Mouse (Mus musculus) gastrocnemius, postnatal 4 days (tissue): ENCODE data around the gene Cyba. TPM values are rescaled to one million over a fixed set of nuclear protein-coding genes. Genes with fewer than 3 reads are reported as not detected.

Experiments
- DNase-seq, 2 experiments: peaks; one replicate each; pipeline ENCODE4 v3.0.0; 2021 to 2022; ENCODE audit warnings: low spot score in 2 of 2, mixed read lengths in 2 of 2
- long read RNA-seq, 2 experiments: library from polyadenylated mRNA; stranded (forward); transcript quantifications; one replicate each; pipeline ENCODE4 v2.0.0; 2021
- total RNA-seq, 2 experiments: library from RNA; stranded (reverse); gene quantifications; 2 replicates each; pipeline ENCODE4 v1.2.3; 2021

Cyba gene
- 10 to 100 TPM; 51.7 to 64.2 TPM for total RNA-seq
- long read RNA-seq, experiment 1, transcript Cyba-201 (6 exons, 744 nt): major isoform, 50 of 58 reads
- long read RNA-seq, experiment 1, partial matches to known transcripts: 3 of 58 reads
- long read RNA-seq, experiment 1, other reads (novel, unspliced or antisense): 5 of 58 reads
- long read RNA-seq, experiment 2, transcript Cyba-201 (6 exons, 744 nt): major isoform, 50 of 56 reads
- long read RNA-seq, experiment 2, partial matches to known transcripts: 3 of 56 reads
- long read RNA-seq, experiment 2, other reads (novel, unspliced or antisense): 1 of 56 reads

- peak; percentile 55 to 75 for DNase-seq
Observed at GRCm38 (mm10) chr8:122432443-122433268, at the start of gene Cyba. TSS of gene Cyba (minus strand) at chr8:122432930.

GRCm38 (mm10) chr8:122482448-122482847, 49.7 kb upstream of the Cyba start:
- DNase-seq: no peak

GRCm38 (mm10) chr8:122475580-122476320, 43.0 kb upstream of the Cyba start, which contains the start of the genes Rnf166 and Ctu2:
TSS of gene Rnf166 (minus strand) at chr8:122476064.
TSS of gene Ctu2 (plus strand) at chr8:122476143.
- DNase-seq: peak; percentile 92 to 93

DNA sequence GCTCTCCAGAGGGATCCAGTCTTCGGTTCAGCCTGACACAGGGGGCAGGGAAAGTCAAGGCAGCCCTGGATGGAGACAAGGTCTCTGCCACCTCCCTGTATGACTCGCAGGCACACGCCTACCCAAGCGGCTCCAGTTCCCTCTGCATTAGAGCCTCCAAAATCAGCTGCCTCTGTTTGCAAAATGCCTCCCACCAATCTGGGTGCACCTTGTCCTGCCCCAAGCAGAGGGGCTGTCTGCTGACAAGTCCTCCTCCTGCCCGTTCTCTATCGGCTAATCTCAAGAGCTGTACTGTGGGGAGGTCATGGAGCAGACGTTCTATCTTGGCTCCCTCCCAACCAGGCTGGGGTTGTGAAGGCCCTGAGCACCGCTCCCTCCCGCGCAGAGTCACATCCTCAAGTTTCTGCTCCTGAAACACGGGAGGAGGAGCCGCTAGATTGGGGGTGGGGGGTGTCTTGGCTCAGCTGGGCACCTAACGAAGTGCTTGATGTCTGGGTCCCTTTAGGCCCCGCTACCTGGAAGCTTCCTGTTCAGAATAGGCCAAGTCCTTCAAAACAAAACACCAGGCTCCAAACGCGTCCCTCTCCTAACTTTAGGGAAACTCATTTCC, 42.3 kb upstream of the Cyba start:
- DNase-seq: peak in 1 of 2 experiments; percentile 58

GRCm38 (mm10) chr8:122473911-122474421, 41.2 kb upstream of the Cyba start:
- no peak for DNase-seq

DNA sequence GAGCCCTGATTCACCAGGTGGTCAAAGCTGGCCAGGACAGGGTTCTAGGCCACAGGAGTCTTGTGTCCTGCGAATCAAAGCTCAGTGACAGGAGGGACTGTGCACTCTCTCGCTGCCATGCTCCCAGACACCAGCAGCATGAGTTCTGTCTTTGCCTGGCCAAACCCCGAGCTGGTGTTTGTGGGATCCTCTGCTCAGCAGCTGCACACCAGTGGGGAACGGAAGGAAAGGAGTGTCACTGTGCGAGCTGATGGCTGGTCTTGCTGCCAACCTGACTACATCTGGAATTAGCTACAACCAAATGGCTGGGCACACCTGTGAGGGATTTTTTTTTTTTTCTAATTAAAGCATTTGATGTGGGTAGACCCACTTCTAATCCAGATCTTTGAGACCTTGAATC, 38.0 kb upstream of the Cyba start:
- DNase-seq: no peak

DNA sequence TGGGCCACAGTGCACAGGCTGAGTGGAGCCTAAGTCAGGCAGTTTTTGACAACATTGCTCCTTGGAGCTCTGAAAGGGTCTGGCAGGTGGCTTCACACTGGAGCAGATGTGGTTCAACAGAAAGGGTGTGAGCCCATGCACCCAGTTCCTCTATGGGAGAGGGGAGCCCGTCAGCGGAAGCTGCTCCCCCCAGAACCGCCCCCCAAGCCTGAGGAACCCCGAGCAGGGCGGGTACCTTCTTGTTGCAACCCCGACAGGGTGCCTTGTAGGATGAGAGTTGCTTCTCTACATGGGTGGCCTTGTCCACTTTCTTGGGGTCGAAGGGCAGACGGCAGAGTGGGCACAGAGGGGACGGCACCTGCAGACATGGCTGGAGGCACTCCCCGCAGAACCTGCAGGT, 37.2 kb upstream of the Cyba start:
- DNase-seq: no peak

GRCm38 (mm10) chr8:122469407-122469806, 36.7 kb upstream of the Cyba start:
- DNase-seq: no peak

GRCm38 (mm10) chr8:122467816-122468215, 35.1 kb upstream of the Cyba start:
- DNase-seq: no peak

- DNase-seq: no peak
Observed at GRCm38 (mm10) chr8:122464985-122465384, 32.3 kb upstream of the Cyba start.

- no peak for DNase-seq
Observed at GRCm38 (mm10) chr8:122463651-122464640, 31.2 kb upstream of the Cyba start.

- DNase-seq: no peak
Observed at GRCm38 (mm10) chr8:122462510-122462909, 29.8 kb upstream of the Cyba start.

GRCm38 (mm10) chr8:122461473-122462148, 28.9 kb upstream of the Cyba start:
- no peak for DNase-seq

- DNase-seq: peak in 1 of 2 experiments; percentile 45
Observed at GRCm38 (mm10) chr8:122460524-122461472, 28.1 kb upstream of the Cyba start, which contains the start of gene Snai3. TSS of gene Snai3 (minus strand) at chr8:122460733.

GRCm38 (mm10) chr8:122459990-122460389, 27.3 kb upstream of the Cyba start:
- no peak for DNase-seq

DNA sequence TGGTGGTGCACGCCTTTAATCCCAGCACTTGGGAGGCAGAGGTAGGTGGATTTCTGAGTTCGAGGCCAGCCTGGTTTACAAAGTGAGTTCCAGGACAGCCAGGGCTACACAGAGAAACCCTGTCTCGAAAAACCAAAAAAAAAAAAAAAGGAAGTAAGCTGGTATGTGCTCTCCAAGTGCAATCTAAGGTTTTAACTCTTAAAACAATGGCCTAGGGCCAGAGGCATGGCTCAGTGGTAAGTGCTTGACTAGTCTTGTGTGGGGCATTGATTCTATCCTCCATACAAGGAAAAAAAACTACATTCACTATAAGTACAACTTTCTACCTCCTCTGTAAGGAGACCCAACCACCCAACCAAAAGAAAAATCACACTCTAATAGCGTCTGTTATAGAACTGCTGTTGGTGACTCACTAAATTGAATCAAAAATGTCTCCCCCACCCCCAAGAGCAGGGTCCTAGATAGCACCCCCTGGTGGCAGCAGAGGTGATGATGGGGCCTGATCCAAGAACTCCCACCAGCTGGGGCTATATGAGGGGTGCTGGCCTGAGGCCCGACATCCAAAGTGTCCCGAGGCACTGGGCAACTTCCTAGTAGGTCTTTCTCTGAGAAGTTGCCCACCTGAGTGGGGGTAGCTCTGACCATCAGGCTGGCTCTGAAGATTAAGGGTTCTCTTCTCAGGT, 26.6 kb upstream of the Cyba start:
- no peak for DNase-seq

- DNase-seq: no peak
Observed at GRCm38 (mm10) chr8:122457171-122457570, 24.4 kb upstream of the Cyba start.
